Mouse (Mus musculus): ENCODE results near the gene Kcnj14.

Kcnj14 gene

DNA sequence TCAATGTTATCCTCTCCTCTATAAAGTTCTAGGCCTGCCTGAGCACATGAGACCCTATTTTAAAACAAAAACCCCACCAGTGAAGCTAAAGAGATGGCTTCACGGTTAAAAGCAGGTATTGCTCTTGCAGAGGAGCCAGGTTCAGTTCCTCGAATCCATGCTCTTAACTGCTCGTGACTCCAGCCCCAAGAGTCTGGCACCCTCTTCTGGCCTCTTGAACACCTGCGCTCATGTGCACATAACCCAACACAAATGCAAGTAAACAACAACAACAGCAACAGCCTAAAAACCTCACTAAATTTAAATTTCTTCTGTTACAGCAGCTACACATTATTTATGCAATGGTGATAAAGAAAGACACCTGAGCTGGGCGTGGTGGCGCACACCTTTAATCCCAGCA, 57.1 kb downstream of the Kcnj14 start:
- DNase-seq (ENCODE audit: low read depth, low spot score): no peak

DNA sequence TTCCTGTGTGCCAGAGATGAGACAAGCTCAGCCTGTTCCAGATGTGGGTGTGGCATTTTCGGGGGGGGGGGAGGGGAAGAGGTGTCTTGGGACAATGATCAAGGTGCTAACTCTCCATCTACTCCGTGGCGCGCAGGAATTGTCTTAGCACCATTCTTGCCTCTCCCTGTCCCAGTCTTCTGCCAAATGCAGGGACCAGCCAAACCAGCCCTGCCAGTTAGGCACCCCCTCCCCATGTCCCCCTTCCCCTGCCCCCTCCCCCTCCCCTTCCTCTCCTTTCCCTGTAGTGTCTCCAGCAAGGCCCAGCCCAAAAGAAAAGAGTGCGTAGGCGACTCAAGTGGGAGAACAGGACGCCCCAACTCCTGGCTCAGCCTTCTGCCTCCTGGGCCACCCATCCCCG, 57.8 kb downstream of the Kcnj14 start:
- no peak for DNase-seq (ENCODE audit: low read depth, low spot score)

Measured in CD4-positive helper T cell, adult 2 months (primary cell).